Mouse (Mus musculus): Measurements from ENCODE around the gene Kcnma1. TPM values are rescaled to one million over a fixed set of nuclear protein-coding genes. Genes with fewer than 3 reads are reported as not detected.

The Kcnma1 gene
- polyA plus RNA-seq, 1 experiment from 2014 or later: 1.0 TPM

GRCm38 (mm10) chr14:23635903-23636302, 378.4 kb downstream of the Kcnma1 start:
- Histone ChIP-seq H3K9ac (ENCODE audit: low read length) (no peak overlapping the region), H3K9me3 (ENCODE audit: control insufficient read depth, low read length) (no peaks in the 10 kb centered on the region), H3K4me1 (replicated peaks; ENCODE audit: control insufficient read depth, insufficient read depth, low read length) (no peaks in the 10 kb centered on the region), H3K27ac (ENCODE audit: low read length) (no peak overlapping the region), H3K4me2 (ENCODE audit: low read depth, low read length) (no peak overlapping the region), H3K36me3 (ENCODE audit: control insufficient read depth, insufficient read depth, low read length) (no peaks in the 10 kb centered on the region), H3K4me3 (ENCODE audit: low read length) (no peak overlapping the region), H3K27me3 (ENCODE audit: control insufficient read depth, insufficient read depth, low read depth, low read length) (no peaks in the 10 kb centered on the region)
- no peak for ATAC-seq (ENCODE audit: low read depth)
- 66% methylated on average over 4 of the region's 4 CpGs for WGBS

DNA sequence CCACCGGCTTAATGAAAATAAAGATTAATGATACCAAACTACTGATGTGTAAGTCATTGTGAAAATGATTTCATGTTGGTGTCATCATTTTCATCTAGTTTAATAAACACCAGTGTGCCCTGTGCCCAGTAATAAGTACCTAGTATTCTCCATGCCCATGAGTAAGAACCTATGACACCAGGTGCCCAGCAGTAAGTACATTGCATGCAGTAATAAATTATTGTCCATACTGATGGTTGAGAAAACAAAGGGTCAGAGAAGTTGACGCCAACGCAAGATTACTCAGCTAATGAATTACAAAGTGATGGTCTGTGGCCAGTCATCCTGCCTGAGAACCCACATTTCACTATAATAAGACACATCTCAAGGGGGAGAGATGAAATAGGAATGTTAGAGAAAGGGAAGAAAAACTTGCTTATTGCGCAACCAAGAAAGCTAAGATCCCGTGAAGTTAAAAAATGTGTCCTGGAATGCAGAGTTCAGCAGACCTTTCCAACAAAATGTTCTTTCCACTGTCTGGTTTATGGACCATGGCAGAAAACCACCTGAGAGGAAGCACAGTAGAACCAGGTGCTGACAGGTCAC, 381.2 kb downstream of the Kcnma1 start:
- Histone ChIP-seq H3K4me1 (replicated peaks; ENCODE audit: control insufficient read depth, insufficient read depth, low read length) (no peaks in the 10 kb centered on the region), H3K27me3 (ENCODE audit: control insufficient read depth, insufficient read depth, low read depth, low read length) (no peaks in the 10 kb centered on the region), H3K36me3 (ENCODE audit: control insufficient read depth, insufficient read depth, low read length) (no peaks in the 10 kb centered on the region), H3K4me2 (ENCODE audit: low read depth, low read length) (no peak overlapping the region), H3K4me3 (ENCODE audit: low read length) (no peak overlapping the region), H3K9ac (ENCODE audit: low read length) (no peak overlapping the region), H3K27ac (ENCODE audit: low read length) (no peak overlapping the region), H3K9me3 (ENCODE audit: control insufficient read depth, low read length) (no peaks in the 10 kb centered on the region)
- ATAC-seq (ENCODE audit: low read depth): no peak
- WGBS: 73% methylated on average over 5 of the region's 5 CpGs

GRCm38 (mm10) chr14:23626925-23627324, 387.4 kb downstream of the Kcnma1 start:
- no peak overlapping the region for H3K27ac ChIP-seq (ENCODE audit: low read length)
- no peaks in the 10 kb centered on the region for H3K4me1 ChIP-seq (replicated peaks; ENCODE audit: control insufficient read depth, insufficient read depth, low read length)
- no peak overlapping the region for H3K9ac ChIP-seq (ENCODE audit: low read length)
- no peaks in the 10 kb centered on the region for H3K9me3 ChIP-seq (ENCODE audit: control insufficient read depth, low read length)
- no peak for ATAC-seq (ENCODE audit: low read depth)
- H3K27me3 ChIP-seq (ENCODE audit: control insufficient read depth, insufficient read depth, low read depth, low read length): no peaks in the 10 kb centered on the region
- WGBS: 41% methylated on average over 6 of the region's 6 CpGs
- H3K36me3 ChIP-seq (ENCODE audit: control insufficient read depth, insufficient read depth, low read length): no peaks in the 10 kb centered on the region
- no peak overlapping the region for H3K4me2 ChIP-seq (ENCODE audit: low read depth, low read length)
- H3K4me3 ChIP-seq (ENCODE audit: low read length): no peak overlapping the region

DNA sequence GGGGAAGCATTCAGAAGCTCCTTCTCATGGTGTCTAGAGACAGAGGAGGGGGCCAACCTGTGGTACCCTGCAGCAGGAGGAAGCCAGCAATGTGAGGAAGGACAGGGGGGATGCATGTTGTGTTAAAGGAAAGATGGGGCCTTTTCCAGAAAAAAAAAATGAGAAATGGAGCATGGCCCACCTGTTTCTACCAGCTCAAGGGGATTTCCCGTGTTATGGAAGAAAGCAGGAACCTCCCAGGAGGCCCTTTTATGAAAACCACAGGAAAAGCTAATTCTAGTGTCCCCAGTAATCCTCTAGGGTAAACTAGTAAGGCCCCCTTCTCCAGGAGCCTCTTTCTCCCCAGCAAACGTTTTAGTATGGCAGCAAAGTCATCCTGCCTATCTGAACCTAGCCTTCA, 388.2 kb downstream of the Kcnma1 start:
- ATAC-seq (ENCODE audit: low read depth): no peak

DNA sequence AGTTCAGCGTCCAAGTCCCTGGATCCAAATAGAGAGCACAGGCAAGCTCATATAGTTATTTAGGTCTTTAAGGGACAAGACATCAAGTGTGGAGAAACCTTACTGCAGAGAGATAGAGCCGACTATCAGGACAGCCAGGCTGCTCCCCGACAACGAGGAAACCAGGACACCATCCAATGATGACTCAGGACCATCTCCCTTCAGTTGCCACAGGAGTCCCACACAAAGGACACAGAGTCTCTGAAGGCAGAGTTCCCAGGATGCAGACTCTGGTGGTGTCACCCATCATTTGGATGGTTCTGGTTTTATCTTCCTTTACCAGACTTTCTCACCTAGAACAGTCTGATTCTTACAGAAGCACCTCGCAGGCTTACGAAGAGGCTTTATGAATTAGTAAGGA, 388.9 kb downstream of the Kcnma1 start:
- WGBS: 87% methylated on average over 6 of the region's 6 CpGs
- no peaks in the 10 kb centered on the region for H3K4me1 ChIP-seq (replicated peaks; ENCODE audit: control insufficient read depth, insufficient read depth, low read length)

More for the DNA sequence above, 388.2 kb downstream of the Kcnma1 start:
- Histone ChIP-seq H3K4me3 (ENCODE audit: low read length) (no peak overlapping the region), H3K4me1 (replicated peaks; ENCODE audit: control insufficient read depth, insufficient read depth, low read length) (no peaks in the 10 kb centered on the region), H3K27ac (ENCODE audit: low read length) (no peak overlapping the region), H3K9ac (ENCODE audit: low read length) (no peak overlapping the region), H3K36me3 (ENCODE audit: control insufficient read depth, insufficient read depth, low read length) (no peaks in the 10 kb centered on the region), H3K4me2 (ENCODE audit: low read depth, low read length) (no peak overlapping the region), H3K27me3 (ENCODE audit: control insufficient read depth, insufficient read depth, low read depth, low read length) (no peaks in the 10 kb centered on the region), H3K9me3 (ENCODE audit: control insufficient read depth, low read length) (no peaks in the 10 kb centered on the region)
- WGBS: 39% methylated on average over 2 of the region's 2 CpGs

DNA sequence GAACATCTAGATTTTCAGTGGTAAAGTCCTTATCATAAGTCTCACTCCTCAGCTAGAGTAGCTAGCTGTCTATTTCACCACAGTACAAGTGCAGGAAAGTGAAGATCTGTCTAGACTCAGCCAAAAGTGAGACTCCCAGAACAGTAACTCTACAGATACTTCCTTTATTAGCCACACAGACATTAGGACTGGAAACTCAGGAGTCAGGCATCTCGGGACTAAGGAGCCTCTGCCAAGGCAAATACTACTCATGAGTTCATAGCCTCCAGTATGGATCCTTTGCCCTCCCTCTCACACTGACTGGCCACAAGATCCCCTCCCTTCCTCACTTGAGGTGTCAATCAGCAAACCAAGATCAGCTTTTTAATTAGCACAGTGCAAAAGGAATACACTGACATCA, 389.8 kb downstream of the Kcnma1 start:
- Histone ChIP-seq H3K27ac (ENCODE audit: low read length) (no peak overlapping the region), H3K4me3 (ENCODE audit: low read length) (no peak overlapping the region), H3K36me3 (ENCODE audit: control insufficient read depth, insufficient read depth, low read length) (no peaks in the 10 kb centered on the region), H3K9me3 (ENCODE audit: control insufficient read depth, low read length) (no peaks in the 10 kb centered on the region), H3K4me2 (ENCODE audit: low read depth, low read length) (no peak overlapping the region), H3K4me1 (replicated peaks; ENCODE audit: control insufficient read depth, insufficient read depth, low read length) (no peaks in the 10 kb centered on the region), H3K27me3 (ENCODE audit: control insufficient read depth, insufficient read depth, low read depth, low read length) (no peaks in the 10 kb centered on the region), H3K9ac (ENCODE audit: low read length) (no peak overlapping the region)
- 63% methylated on average over 1 of the region's 1 CpGs for WGBS
- ATAC-seq (ENCODE audit: low read depth): no peak

More for the DNA sequence above, 388.9 kb downstream of the Kcnma1 start:
- H3K27me3 ChIP-seq (ENCODE audit: control insufficient read depth, insufficient read depth, low read depth, low read length): no peaks in the 10 kb centered on the region
- no peaks in the 10 kb centered on the region for H3K36me3 ChIP-seq (ENCODE audit: control insufficient read depth, insufficient read depth, low read length)
- H3K4me2 ChIP-seq (ENCODE audit: low read depth, low read length): no peak overlapping the region
- no peak for ATAC-seq (ENCODE audit: low read depth)
- no peak overlapping the region for H3K27ac ChIP-seq (ENCODE audit: low read length)
- no peak overlapping the region for H3K4me3 ChIP-seq (ENCODE audit: low read length)
- H3K9me3 ChIP-seq (ENCODE audit: control insufficient read depth, low read length): no peaks in the 10 kb centered on the region
- H3K9ac ChIP-seq (ENCODE audit: low read length): no peak overlapping the region

DNA sequence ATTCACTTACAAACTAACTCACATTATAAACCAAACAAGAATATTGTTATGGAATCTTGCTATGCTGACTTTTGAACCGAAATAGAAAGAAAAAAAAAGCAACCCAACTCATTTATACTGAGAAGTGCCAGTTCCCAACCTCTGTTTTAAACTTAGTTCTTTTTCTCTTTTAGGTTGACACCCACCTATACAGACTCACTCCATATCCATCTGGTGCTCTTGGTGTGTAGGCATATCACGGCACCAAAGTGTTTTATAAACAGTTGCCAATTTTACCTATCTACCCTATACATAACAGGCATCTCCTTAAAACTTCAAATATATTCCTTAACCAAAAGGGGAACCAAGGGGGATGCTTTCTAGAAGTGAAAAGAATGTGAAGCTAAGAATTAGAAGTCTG, 393.6 kb downstream of the Kcnma1 start:
- H3K27ac ChIP-seq (ENCODE audit: low read length): no peak overlapping the region
- no peaks in the 10 kb centered on the region for H3K4me1 ChIP-seq (replicated peaks; ENCODE audit: control insufficient read depth, insufficient read depth, low read length)
- H3K4me2 ChIP-seq (ENCODE audit: low read depth, low read length): no peak overlapping the region
- 66% methylated on average over 2 of the region's 2 CpGs for WGBS
- H3K36me3 ChIP-seq (ENCODE audit: control insufficient read depth, insufficient read depth, low read length): no peaks in the 10 kb centered on the region
- no peak overlapping the region for H3K9ac ChIP-seq (ENCODE audit: low read length)
- H3K9me3 ChIP-seq (ENCODE audit: control insufficient read depth, low read length): no peaks in the 10 kb centered on the region
- no peak for ATAC-seq (ENCODE audit: low read depth)
- no peaks in the 10 kb centered on the region for H3K27me3 ChIP-seq (ENCODE audit: control insufficient read depth, insufficient read depth, low read depth, low read length)
- no peak overlapping the region for H3K4me3 ChIP-seq (ENCODE audit: low read length)

GRCm38 (mm10) chr14:23618973-23619372, 395.3 kb downstream of the Kcnma1 start:
- 59% methylated on average over 2 of the region's 2 CpGs for WGBS
- no peaks in the 10 kb centered on the region for H3K4me1 ChIP-seq (replicated peaks; ENCODE audit: control insufficient read depth, insufficient read depth, low read length)
- H3K9ac ChIP-seq (ENCODE audit: low read length): no peak overlapping the region
- no peaks in the 10 kb centered on the region for H3K36me3 ChIP-seq (ENCODE audit: control insufficient read depth, insufficient read depth, low read length)
- no peak overlapping the region for H3K4me2 ChIP-seq (ENCODE audit: low read depth, low read length)
- H3K9me3 ChIP-seq (ENCODE audit: control insufficient read depth, low read length): no peaks in the 10 kb centered on the region
- H3K4me3 ChIP-seq (ENCODE audit: low read length): no peak overlapping the region
- H3K27me3 ChIP-seq (ENCODE audit: control insufficient read depth, insufficient read depth, low read depth, low read length): no peaks in the 10 kb centered on the region
- ATAC-seq (ENCODE audit: low read depth): no peak
- no peak overlapping the region for H3K27ac ChIP-seq (ENCODE audit: low read length)

- WGBS: 56% methylated on average over 1 of the region's 1 CpGs
- Histone ChIP-seq H3K27me3 (ENCODE audit: control insufficient read depth, insufficient read depth, low read depth, low read length) (no peaks in the 10 kb centered on the region), H3K4me1 (replicated peaks; ENCODE audit: control insufficient read depth, insufficient read depth, low read length) (no peaks in the 10 kb centered on the region), H3K4me3 (ENCODE audit: low read length) (no peak overlapping the region), H3K4me2 (ENCODE audit: low read depth, low read length) (no peak overlapping the region), H3K9me3 (ENCODE audit: control insufficient read depth, low read length) (no peaks in the 10 kb centered on the region), H3K27ac (ENCODE audit: low read length) (no peak overlapping the region), H3K9ac (ENCODE audit: low read length) (no peak overlapping the region), H3K36me3 (ENCODE audit: control insufficient read depth, insufficient read depth, low read length) (no peaks in the 10 kb centered on the region)
- no peak for ATAC-seq (ENCODE audit: low read depth)
Measured at GRCm38 (mm10) chr14:23618081-23618480, 396.2 kb downstream of the Kcnma1 start.

GRCm38 (mm10) chr14:23610054-23610453, 404.2 kb downstream of the Kcnma1 start:
- 69% methylated on average over 3 of the region's 3 CpGs for whole genome bisulfite sequencing
- no peak for ATAC-seq (ENCODE audit: low read depth)
- Histone ChIP-seq H3K4me1 (replicated peaks; ENCODE audit: control insufficient read depth, insufficient read depth, low read length) (no peaks in the 10 kb centered on the region), H3K27me3 (ENCODE audit: control insufficient read depth, insufficient read depth, low read depth, low read length) (no peaks in the 10 kb centered on the region), H3K9me3 (ENCODE audit: control insufficient read depth, low read length) (no peaks in the 10 kb centered on the region), H3K4me2 (ENCODE audit: low read depth, low read length) (no peak overlapping the region), H3K4me3 (ENCODE audit: low read length) (no peak overlapping the region), H3K27ac (ENCODE audit: low read length) (no peak overlapping the region), H3K36me3 (ENCODE audit: control insufficient read depth, insufficient read depth, low read length) (no peaks in the 10 kb centered on the region), H3K9ac (ENCODE audit: low read length) (no peak overlapping the region)
